Mouse (Mus musculus) kidney, adult 11 months (tissue): ENCODE data around the gene Cdh11.
"Not testable (repeated sequence)": the region's sequence is repeated elsewhere in the genome, so short reads cannot be mapped to it uniquely, and the experiment has no call there.

Experiments used
- DNase-seq: peaks from one replicate; pipeline ENCODE4 v3.0.0; 2022

Cdh11 gene

GRCm38 (mm10) chr8:102705376-102705905, 80.0 kb downstream of the Cdh11 start:
- DNase-seq: no peak

- DNase-seq: no peak
These were observed 85.2 kb downstream of the Cdh11 start for GRCm38 (mm10) chr8:102700245-102700644.

- no peak for DNase-seq
These were observed 87.1 kb downstream of the Cdh11 start for GRCm38 (mm10) chr8:102698232-102698837.

- no peak for DNase-seq
These were observed 92.0 kb downstream of the Cdh11 start for GRCm38 (mm10) chr8:102693465-102693864.

GRCm38 (mm10) chr8:102685491-102685890, 100.0 kb downstream of the Cdh11 start:
- DNase-seq: not testable (repeated sequence)

- no peak for DNase-seq
These were observed 100.4 kb downstream of the Cdh11 start for GRCm38 (mm10) chr8:102685023-102685422.

- no peak for DNase-seq
These were observed 108.3 kb downstream of the Cdh11 start for GRCm38 (mm10) chr8:102677148-102677547.

- not testable (repeated sequence) for DNase-seq
These were observed 120.9 kb downstream of the Cdh11 start for GRCm38 (mm10) chr8:102664561-102664960.

GRCm38 (mm10) chr8:102656529-102656928, 128.9 kb downstream of the Cdh11 start:
- no peak for DNase-seq

GRCm38 (mm10) chr8:102651964-102652363, 133.5 kb downstream of the Cdh11 start:
- DNase-seq: no peak

GRCm38 (mm10) chr8:102627151-102627550, 158.3 kb downstream of the Cdh11 start:
- no peak for DNase-seq

- no peak for DNase-seq
These were observed 173.3 kb downstream of the Cdh11 start for GRCm38 (mm10) chr8:102612146-102612545.

GRCm38 (mm10) chr8:102601327-102601726, 184.1 kb downstream of the Cdh11 start:
- no peak for DNase-seq

- DNase-seq: peak; percentile 38
These were observed 188.9 kb downstream of the Cdh11 start for GRCm38 (mm10) chr8:102596523-102596922.

GRCm38 (mm10) chr8:102593899-102594298, 191.5 kb downstream of the Cdh11 start:
- no peak for DNase-seq
